Comparison of ENCODE assay signal across 8 mouse cellular contexts in the genomic region with DNA sequence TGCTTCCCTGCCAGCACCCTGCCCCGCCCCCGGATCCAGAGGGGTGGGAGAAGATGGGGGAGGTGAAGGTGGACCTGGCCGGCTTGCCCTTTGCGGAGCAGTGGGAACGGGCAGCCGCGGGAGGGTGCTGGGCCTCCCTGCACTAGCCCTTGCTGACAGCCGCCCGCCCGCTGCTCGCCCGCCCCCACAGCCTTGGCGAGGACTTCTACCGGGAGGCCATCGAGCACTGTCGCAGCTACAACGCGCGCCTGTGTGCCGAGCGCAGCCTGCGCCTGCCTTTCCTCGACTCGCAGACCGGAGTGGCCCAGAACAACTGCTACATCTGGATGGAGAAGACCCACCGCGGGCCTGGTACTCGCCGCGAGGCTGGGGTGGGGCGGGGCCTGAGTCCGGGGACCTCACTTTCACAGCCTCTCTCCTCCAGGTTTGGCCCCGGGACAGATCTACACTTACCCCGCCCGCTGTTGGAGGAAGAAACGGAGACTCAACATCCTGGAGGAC. TPM values are rescaled to one million over a fixed set of nuclear protein-coding genes. Genes with fewer than 3 reads are reported as not detected.
DNase-seq lines count a peak whose midpoint lies in the region; ATAC-seq and TF ChIP-seq lines count a peak whose summit lies in the region.

No protein-coding gene starts in this region.

- under 1% methylated on average over 36 of the region's 36 CpGs for WGBS in heart, embryonic 15.5 days
- under 1% methylated on average over 35 of the region's 36 CpGs for WGBS in limb, embryonic 11.5 days
- under 1% methylated on average over 36 of the region's 36 CpGs for WGBS in neural tube, embryonic 11.5 days

- no peak for ATAC-seq in heart, embryonic 15.5 days (replicated peaks; ENCODE audit: insufficient number of reproducible peaks, insufficient read depth, low FRiP score, low read depth)
- ATAC-seq in limb, embryonic 11.5 days (ENCODE audit: insufficient number of reproducible peaks, low FRiP score, low TSS enrichment, low read depth): no peak
- ATAC-seq in neural tube, embryonic 11.5 days (ENCODE audit: insufficient read depth, low FRiP score, low TSS enrichment): no peak

- peak overlapping the region; percentile 45 for H3K4me3 ChIP-seq in cortical plate, adult 2 months (ENCODE audit: insufficient read depth, low read length)
- H3K4me3 ChIP-seq in heart, embryonic 15.5 days: peak overlapping the region; percentile 51
- peak overlapping the region; percentile 69 for H3K4me3 ChIP-seq in limb, embryonic 11.5 days (ENCODE audit: low read depth, low read length)
- peak overlapping the region; percentile 70 for H3K4me3 ChIP-seq in neural tube, embryonic 11.5 days (ENCODE audit: low read depth, low read length)

- peak; percentile 45 to 50 for DNase-seq in adrenal gland, adult 18-20 months (ENCODE audit: low spot score in 2 of 2)
- DNase-seq in adrenal gland, postnatal 4 days (ENCODE audit: low spot score in 2 of 2): no peak
- DNase-seq in CD4-positive, CD25-positive, alpha-beta regulatory T cell, adult 2 months (ENCODE audit: low read depth, low spot score): peak; percentile 40
- DNase-seq in limb, embryonic 11.5 days (ENCODE audit: low spot score): peak; percentile 61
- peak; percentile 36 for DNase-seq in neural tube, embryonic 11.5 days (ENCODE audit: low spot score)
- DNase-seq in adipocyte (ENCODE audit: low spot score): no peak

- TF ChIP-seq CTCF in cortical plate, adult 2 months (IDR thresholded peaks at IDR 0.05; ENCODE audit: extremely low read depth, insufficient read depth, low read length): no peak

- no peaks in the 10 kb centered on the region for H3K9me3 ChIP-seq in heart, embryonic 15.5 days (replicated peaks)
- H3K9me3 ChIP-seq in limb, embryonic 11.5 days (ENCODE audit: control insufficient read depth, low read length): no peaks in the 10 kb centered on the region
- H3K9me3 ChIP-seq in neural tube, embryonic 11.5 days (ENCODE audit: control insufficient read depth, low read length): no peaks in the 10 kb centered on the region

- H3K27me3 ChIP-seq in heart, embryonic 15.5 days: peaks cover 74% of the 10 kb centered on the region
- H3K27me3 ChIP-seq in limb, embryonic 11.5 days (ENCODE audit: control insufficient read depth, insufficient read depth, low read length): no peaks in the 10 kb centered on the region
- no peaks in the 10 kb centered on the region for H3K27me3 ChIP-seq in neural tube, embryonic 11.5 days (ENCODE audit: control insufficient read depth, insufficient read depth, low read length)

- peak overlapping the region; percentile 90 for H3K4me2 ChIP-seq in heart, embryonic 15.5 days
- H3K4me2 ChIP-seq in limb, embryonic 11.5 days (ENCODE audit: low read depth, severe bottlenecking): peak overlapping the region; percentile 76
- H3K4me2 ChIP-seq in neural tube, embryonic 11.5 days (ENCODE audit: low read depth): peak overlapping the region; percentile 88

- H3K4me1 ChIP-seq in cortical plate, adult 2 months (ENCODE audit: control insufficient read depth, insufficient read depth, low read length): peaks cover 3% of the 10 kb centered on the region; the same call in 1 of the 2 replicates
- H3K4me1 ChIP-seq in heart, embryonic 15.5 days (replicated peaks): peaks cover 36% of the 10 kb centered on the region
- peaks cover 46% of the 10 kb centered on the region for H3K4me1 ChIP-seq in limb, embryonic 11.5 days (ENCODE audit: control insufficient read depth, insufficient read depth, low read length)
- peaks cover 36% of the 10 kb centered on the region for H3K4me1 ChIP-seq in neural tube, embryonic 11.5 days (ENCODE audit: control insufficient read depth, insufficient read depth, low read length)

- H3K9ac ChIP-seq in heart, embryonic 15.5 days: peak overlapping the region; percentile 54
- peak overlapping the region; percentile 74 for H3K9ac ChIP-seq in limb, embryonic 11.5 days (ENCODE audit: low read length)
- H3K9ac ChIP-seq in neural tube, embryonic 11.5 days (ENCODE audit: low read length): peak overlapping the region; percentile 67

- TF ChIP-seq POLR2A in cortical plate, adult 2 months (IDR thresholded peaks at IDR 0.05; ENCODE audit: extremely low read depth, insufficient read depth, low read length): no peak

- no peaks in the 10 kb centered on the region for H3K36me3 ChIP-seq in heart, embryonic 15.5 days
- H3K36me3 ChIP-seq in limb, embryonic 11.5 days (ENCODE audit: control insufficient read depth, insufficient read depth, low read length): no peaks in the 10 kb centered on the region; the same call in 1 of the 2 replicates
- H3K36me3 ChIP-seq in neural tube, embryonic 11.5 days (ENCODE audit: control insufficient read depth, insufficient read depth, low read length): no peaks in the 10 kb centered on the region

- H3K27ac ChIP-seq in cortical plate, adult 2 months (ENCODE audit: insufficient read depth, low read length): peak overlapping the region; percentile 73; the same call in 1 of the 2 replicates
- no peak overlapping the region for H3K27ac ChIP-seq in heart, embryonic 15.5 days
- H3K27ac ChIP-seq in limb, embryonic 11.5 days (replicated peaks; ENCODE audit: low read depth, low read length): peak overlapping the region; percentile 56; the same call in 1 of the 2 replicates
- H3K27ac ChIP-seq in neural tube, embryonic 11.5 days (ENCODE audit: low read depth, low read length): no peak overlapping the region

RNA-seq across cellular contexts. Expression of gene Dpf1, which starts 5.5 kb away (rescaled TPM):
- 1 to 10 TPM; 1.8 to 4.5 TPM for total RNA-seq in adrenal gland, adult 18-20 months (2021)
- 1 to 10 TPM; 5.0 to 5.7 TPM for total RNA-seq in adrenal gland, postnatal 4 days (2021)
- polyA plus RNA-seq in cortical plate, adult 2 months (2012; rRNA removed): 59.6 and 65.1 TPM in 2 replicates
- 2.6 and 3.9 TPM in 2 replicates for polyA plus RNA-seq in heart, embryonic 15.5 days (2015; fragmentation: Nextera tagmentation; extraction: Ambion mirVana)
- polyA plus RNA-seq in limb, embryonic 11.5 days (2014; fragmentation: Nextera tagmentation; extraction: Ambion mirVana): 30.0 and 35.2 TPM in 2 replicates
- 65.2 and 66.7 TPM in 2 replicates for polyA plus RNA-seq in neural tube, embryonic 11.5 days (2014; fragmentation: Nextera tagmentation; extraction: Ambion mirVana)

RNA-seq across cellular contexts. Expression of gene Ppp1r14a, which starts 20.2 kb away (rescaled TPM):
- 1 to 10 TPM; 4.8 TPM for total RNA-seq in adrenal gland, adult 18-20 months (2021)
- total RNA-seq in adrenal gland, postnatal 4 days (2021): 10 to 100 TPM; 14.3 to 15.0 TPM
- polyA plus RNA-seq in cortical plate, adult 2 months (2012; rRNA removed): 40.8 and 44.7 TPM in 2 replicates
- polyA plus RNA-seq in heart, embryonic 15.5 days (2015; fragmentation: Nextera tagmentation; extraction: Ambion mirVana): 17.0 and 20.8 TPM in 2 replicates
- 3.5 and 3.8 TPM in 2 replicates for polyA plus RNA-seq in limb, embryonic 11.5 days (2014; fragmentation: Nextera tagmentation; extraction: Ambion mirVana)
- 44.2 and 55.8 TPM in 2 replicates for polyA plus RNA-seq in neural tube, embryonic 11.5 days (2014; fragmentation: Nextera tagmentation; extraction: Ambion mirVana)

RNA-seq across cellular contexts. Expression of gene Spint2, which starts 27.6 kb away (rescaled TPM):
- 10 to 100 TPM; 48.4 to 83.8 TPM for total RNA-seq in adrenal gland, adult 18-20 months (2021)
- total RNA-seq in adrenal gland, postnatal 4 days (2021): 10 to 100 TPM; 46.1 to 85.1 TPM
- polyA plus RNA-seq in cortical plate, adult 2 months (2012; rRNA removed): 25.9 and 27.4 TPM in 2 replicates
- 77.9 and 125 TPM in 2 replicates for polyA plus RNA-seq in heart, embryonic 15.5 days (2015; fragmentation: Nextera tagmentation; extraction: Ambion mirVana)
- polyA plus RNA-seq in limb, embryonic 11.5 days (2014; fragmentation: Nextera tagmentation; extraction: Ambion mirVana): 75.1 and 80.7 TPM in 2 replicates
- polyA plus RNA-seq in neural tube, embryonic 11.5 days (2014; fragmentation: Nextera tagmentation; extraction: Ambion mirVana): 27.0 and 28.1 TPM in 2 replicates

Comparison
In these comparisons a context has a peak if more than half of its experiments do, and no peak if none do; other contexts are left out.
1. DNase-seq: peak in adrenal gland, adult 18-20 months (2 of 2), CD4-positive, CD25-positive, alpha-beta regulatory T cell, adult 2 months (single experiment), limb, embryonic 11.5 days (single experiment) and neural tube, embryonic 11.5 days (single experiment); none in adrenal gland, postnatal 4 days (0 of 2) and adipocyte (single experiment).
2. H3K27ac ChIP-seq: peak in cortical plate, adult 2 months (single experiment) and limb, embryonic 11.5 days (single experiment); none in heart, embryonic 15.5 days (single experiment) and neural tube, embryonic 11.5 days (single experiment).
3. Peak in every context shown above with its lines, with median percentiles within 50 percentile points of each other: H3K4me3 ChIP-seq, H3K4me2 ChIP-seq and H3K9ac ChIP-seq.